Mouse (Mus musculus): Measurements from ENCODE around the gene Bnipl. TPM values are rescaled to one million over a fixed set of nuclear protein-coding genes. Genes with fewer than 3 reads are reported as not detected.

Gene Bnipl
- 1.4 TPM for polyA plus RNA-seq (2014; fragmentation: Illumina TruSeq; extraction: RNeasy Lipid Tissue Mini Kit (QIAGEN cat#74804); ENCODE audit: low read depth, low replicate concordance)

DNA sequence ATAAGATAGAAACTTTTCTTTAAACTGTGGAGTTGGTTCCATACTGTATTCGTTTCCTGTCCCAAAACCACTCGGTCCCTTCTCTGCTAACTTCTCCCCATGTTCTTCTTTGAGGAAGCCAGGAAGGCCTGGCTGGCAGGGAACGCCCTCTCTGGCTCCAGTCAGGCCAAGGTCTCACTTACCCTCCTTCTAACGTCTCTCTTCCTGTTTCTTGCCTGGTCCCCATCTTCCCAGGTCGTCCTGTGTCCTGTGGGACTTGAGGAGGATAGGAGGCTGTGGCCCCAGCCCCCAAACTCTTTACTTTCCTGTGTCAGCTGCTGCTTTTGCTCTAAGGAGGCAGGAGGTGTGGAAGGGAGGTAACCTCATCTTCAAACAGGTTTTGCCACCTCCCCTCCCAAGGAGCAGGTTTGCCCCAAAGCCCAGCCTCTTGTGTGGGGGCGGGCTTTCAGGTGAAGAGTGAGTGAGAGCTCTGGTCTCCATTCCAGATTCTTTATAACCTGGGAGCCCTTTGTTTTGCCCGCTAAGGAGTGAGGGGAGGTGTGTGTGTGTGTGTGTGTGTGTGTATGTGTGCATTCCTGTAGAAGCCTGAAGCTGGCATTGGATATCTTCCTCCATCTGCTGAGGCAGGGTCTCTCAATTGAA is at the start of gene Bnipl:
Gene Bnipl (minus strand): TSS at position 411 of the 642 bp plus-strand sequence.

DNA sequence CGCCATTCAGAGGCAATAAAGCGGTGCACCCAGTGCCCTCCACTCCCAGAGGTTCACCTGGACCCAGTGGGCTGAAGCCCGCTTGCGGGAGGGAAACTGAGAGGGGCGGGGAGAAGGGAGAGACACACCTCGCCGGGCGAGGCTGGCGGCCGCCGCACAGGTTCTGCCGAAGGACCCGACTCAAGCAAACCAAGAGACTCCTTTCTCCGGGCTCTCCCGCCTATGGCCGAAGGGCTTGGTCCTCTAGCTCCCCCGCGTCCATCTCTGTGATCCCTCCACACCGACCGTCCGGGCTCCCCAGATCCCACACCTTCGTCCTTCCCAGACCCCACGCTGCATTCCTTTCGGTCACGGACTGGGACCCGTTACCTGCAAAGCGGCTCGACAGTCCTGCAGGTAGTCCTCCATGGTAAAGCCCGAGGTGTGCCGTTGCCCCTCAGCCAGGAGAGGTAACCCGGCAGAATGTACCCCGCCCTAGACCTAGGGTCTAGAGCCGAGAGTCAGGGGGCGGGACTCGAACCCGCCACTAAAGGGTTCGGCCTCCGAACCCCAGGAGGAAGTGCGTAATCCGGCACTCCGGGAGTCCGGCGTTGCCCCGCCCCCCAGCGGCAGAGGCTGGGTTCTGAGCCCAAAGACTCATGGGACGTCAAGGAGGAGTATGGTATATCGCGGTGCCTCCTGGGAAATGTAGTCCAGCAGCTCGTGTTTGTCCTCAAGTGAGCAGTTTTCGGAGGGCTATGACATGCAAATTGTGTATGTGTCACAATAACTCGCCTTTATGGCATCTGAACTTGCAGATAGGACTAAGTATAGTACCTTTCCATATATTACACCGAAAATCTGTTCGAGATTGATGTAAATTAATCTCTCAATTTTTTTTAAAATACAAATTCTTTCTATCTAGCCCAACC is 30.5 kb upstream of the Bnipl start, which contains the start of the genes Mindy1 and Prune1:
Gene Mindy1 (plus strand): TSS at position 130 of the 911 bp plus-strand sequence.
Gene Prune1 (minus strand): TSS at position 861 of the 911 bp plus-strand sequence.

DNA sequence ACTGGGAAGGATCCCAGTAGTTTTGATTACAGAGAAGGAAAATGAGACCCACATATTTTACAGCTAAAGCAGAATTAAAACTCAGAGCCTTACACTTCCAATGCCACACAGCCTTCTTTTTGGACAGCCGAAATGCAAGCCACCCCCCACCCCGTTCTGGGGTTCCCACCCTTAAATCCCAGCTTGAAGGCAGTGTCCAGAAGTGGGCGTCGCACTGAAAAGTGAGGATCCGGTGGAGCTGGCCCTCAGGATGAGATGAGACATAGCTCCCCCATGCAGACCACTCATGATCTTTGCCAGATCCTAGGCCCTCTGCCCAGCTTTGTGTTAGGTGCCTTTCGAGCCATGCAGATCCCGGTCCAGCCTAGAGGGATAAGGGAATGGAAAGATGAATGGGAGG is 9.5 kb downstream of the Bnipl start, which contains the start of gene Gm128:
Gene Gm128 (minus strand): TSS at position 101 of the 400 bp plus-strand sequence.

DNA sequence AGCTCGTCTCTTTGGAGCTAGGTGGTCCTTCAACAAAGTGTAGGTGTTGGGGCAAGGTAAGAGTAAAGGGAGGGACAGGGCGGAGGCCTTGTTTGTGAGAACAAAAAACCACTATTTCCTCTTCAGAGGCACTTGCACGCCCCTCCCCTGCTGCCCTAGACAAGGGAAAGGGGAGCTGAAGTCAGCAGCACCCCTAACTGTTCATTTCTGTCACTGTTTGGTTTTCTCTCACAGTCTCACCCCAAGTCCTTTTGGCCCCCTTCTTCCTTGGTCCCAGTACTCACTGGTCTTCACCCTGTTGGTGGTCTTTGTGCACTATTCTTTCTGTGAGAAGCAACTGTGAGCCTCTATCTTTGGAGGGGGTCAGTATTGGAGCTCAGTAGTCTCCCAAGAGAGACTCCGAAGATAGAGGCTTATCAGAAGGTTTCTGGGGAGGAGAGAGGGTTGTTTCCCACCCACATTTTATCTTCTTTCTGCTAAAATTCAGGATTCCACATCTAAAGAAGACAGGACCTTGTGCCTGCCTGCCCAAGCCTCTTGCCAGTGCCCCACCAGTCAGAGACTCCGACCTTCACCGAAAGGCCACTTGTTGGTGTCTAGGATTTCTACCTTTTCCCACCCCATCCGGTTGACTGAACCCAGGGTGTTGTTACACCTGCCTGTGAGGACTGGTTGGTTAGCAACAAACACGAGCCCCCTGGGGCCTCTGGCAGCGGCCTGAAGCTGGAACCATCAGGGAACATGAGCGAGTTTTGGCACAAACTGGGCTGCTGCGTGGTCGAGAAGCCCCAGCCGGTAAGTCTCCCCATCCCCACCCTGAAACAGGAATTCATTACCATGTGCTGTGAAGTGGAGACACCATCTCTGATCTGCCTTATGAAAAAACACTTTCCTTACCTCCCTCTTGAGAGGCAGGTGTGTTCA is 19.4 kb downstream of the Bnipl start, which contains the start of gene Mllt11:
Gene Mllt11 (minus strand): TSS at position 874 of the 924 bp plus-strand sequence.

DNA sequence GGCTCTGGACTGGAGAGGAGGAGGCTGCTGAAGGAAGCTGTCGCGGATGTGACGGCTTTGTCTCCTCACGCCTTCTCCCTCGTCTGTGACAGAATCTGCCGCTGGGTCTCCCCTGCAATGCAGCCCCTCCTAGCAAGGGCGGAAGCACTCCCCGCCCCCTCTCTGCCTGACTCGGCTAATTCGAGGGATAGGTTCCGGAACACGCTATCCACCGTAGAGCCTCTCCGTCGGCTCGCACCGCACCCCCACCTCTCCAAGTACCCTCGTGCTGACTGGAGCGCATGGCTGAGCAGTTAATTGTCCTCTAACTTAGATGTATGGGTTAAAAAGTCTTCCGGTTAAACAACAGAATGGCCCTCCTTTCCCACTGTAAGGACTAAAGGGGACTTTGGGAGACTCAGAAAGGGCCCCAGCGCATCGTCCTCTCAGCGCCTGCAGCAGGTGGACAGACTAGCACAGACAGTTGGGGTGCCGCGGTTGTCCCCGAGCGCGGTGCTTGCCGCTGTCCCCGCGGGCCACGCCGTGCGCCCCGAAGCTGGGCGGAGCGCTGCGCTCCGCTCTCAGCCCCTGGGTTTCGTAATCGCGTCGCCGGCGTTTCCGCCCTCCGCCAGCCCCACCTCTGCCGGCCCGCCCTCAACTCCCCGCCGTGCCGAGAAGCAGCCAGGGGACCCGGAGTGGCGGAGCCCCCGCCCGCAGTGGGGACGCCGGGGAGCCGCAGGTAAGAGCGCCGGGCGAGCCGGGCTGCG is 22.7 kb downstream of the Bnipl start, which contains the start of gene Cdc42se1:
Gene Cdc42se1 (plus strand): TSS at position 585 of the 746 bp plus-strand sequence.

DNA sequence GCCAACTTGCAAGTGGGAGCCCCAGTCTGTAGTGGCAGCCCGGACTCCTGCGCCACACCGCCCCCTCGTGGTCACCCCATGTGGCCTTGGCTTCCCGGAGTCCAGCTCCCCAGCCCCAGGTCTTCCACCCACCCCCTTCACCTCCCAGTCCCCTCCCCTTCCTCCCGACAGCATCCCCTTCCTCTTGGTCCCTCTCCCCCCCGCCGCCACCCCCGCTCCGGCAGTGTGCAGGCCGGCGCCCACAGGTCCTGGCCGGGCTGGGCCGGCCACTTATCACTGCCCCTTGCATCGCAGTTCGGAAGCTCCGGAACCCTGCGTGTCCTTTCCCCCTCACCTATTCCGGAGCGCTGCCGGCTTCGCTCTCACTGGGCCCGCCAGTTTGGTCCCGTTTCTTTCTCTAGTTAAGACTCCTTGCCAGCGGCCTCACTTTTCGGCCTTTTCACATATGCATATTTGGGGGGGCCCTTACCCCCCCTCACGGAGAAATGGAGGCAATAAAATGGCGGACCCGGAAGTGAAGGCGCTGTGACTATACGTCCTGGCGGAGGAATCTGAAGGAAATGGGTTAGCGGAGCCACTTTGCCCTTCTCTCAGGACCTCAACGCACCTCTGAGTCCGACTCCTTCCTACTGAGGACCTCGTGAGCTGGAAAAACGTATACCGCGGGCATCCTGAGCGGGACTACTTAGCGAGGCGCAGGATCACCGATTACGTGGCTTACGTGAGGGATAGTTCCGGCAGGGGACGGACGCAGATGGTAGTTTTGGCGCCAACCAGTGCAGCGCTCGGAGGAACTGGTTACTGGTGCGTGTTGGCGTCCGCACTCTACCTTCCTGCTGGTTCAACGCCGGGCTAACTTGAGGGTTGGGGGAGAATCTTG is 33.5 kb downstream of the Bnipl start, which contains the start of gene Gabpb2:
Gene Gabpb2 (minus strand): TSS at position 662 of the 880 bp plus-strand sequence.

Other genes with a start within 250 kb of the Bnipl start
- gene Zfp687, start 235.7 kb downstream of the Bnipl start, polyA plus RNA-seq (2014; fragmentation: Illumina TruSeq; extraction: RNeasy Lipid Tissue Mini Kit (QIAGEN cat#74804); ENCODE audit: low read depth, low replicate concordance) = 4.5 TPM
- 10.4 TPM for gene Psmd4, start 208.6 kb downstream of the Bnipl start, polyA plus RNA-seq (2014; fragmentation: Illumina TruSeq; extraction: RNeasy Lipid Tissue Mini Kit (QIAGEN cat#74804); ENCODE audit: low read depth, low replicate concordance)
- 14.5 TPM for gene Pip5k1a, start 144.3 kb downstream of the Bnipl start, polyA plus RNA-seq (2014; fragmentation: Illumina TruSeq; extraction: RNeasy Lipid Tissue Mini Kit (QIAGEN cat#74804); ENCODE audit: low read depth, low replicate concordance)
- 33.0 TPM for gene Vps72, start 140.2 kb downstream of the Bnipl start, polyA plus RNA-seq (2014; fragmentation: Illumina TruSeq; extraction: RNeasy Lipid Tissue Mini Kit (QIAGEN cat#74804); ENCODE audit: low read depth, low replicate concordance)
- gene Tmod4, start 126.7 kb downstream of the Bnipl start, polyA plus RNA-seq (2014; fragmentation: Illumina TruSeq; extraction: RNeasy Lipid Tissue Mini Kit (QIAGEN cat#74804); ENCODE audit: low read depth, low replicate concordance) = 3.4 TPM
- gene Scnm1, start 117.2 kb downstream of the Bnipl start, polyA plus RNA-seq (2014; fragmentation: Illumina TruSeq; extraction: RNeasy Lipid Tissue Mini Kit (QIAGEN cat#74804); ENCODE audit: low read depth, low replicate concordance) = 20.0 TPM
- gene Lysmd1, start 117.1 kb downstream of the Bnipl start, polyA plus RNA-seq (2014; fragmentation: Illumina TruSeq; extraction: RNeasy Lipid Tissue Mini Kit (QIAGEN cat#74804); ENCODE audit: low read depth, low replicate concordance) = 1.8 TPM
- gene Tnfaip8l2, start 108.8 kb downstream of the Bnipl start, polyA plus RNA-seq (2014; fragmentation: Illumina TruSeq; extraction: RNeasy Lipid Tissue Mini Kit (QIAGEN cat#74804); ENCODE audit: low read depth, low replicate concordance) = not detected
- not detected for gene Sema6c, start 90.7 kb downstream of the Bnipl start, polyA plus RNA-seq (2014; fragmentation: Illumina TruSeq; extraction: RNeasy Lipid Tissue Mini Kit (QIAGEN cat#74804); ENCODE audit: low read depth, low replicate concordance)
- gene Gabpb2, start 33.3 kb downstream of the Bnipl start, polyA plus RNA-seq (2014; fragmentation: Illumina TruSeq; extraction: RNeasy Lipid Tissue Mini Kit (QIAGEN cat#74804); ENCODE audit: low read depth, low replicate concordance) = 53.4 TPM
- gene Cdc42se1, start 22.5 kb downstream of the Bnipl start, polyA plus RNA-seq (2014; fragmentation: Illumina TruSeq; extraction: RNeasy Lipid Tissue Mini Kit (QIAGEN cat#74804); ENCODE audit: low read depth, low replicate concordance) = 18.0 TPM
- gene Mllt11, start 19.0 kb downstream of the Bnipl start, polyA plus RNA-seq (2014; fragmentation: Illumina TruSeq; extraction: RNeasy Lipid Tissue Mini Kit (QIAGEN cat#74804); ENCODE audit: low read depth, low replicate concordance) = 40.5 TPM
- gene Gm128, start 9.6 kb downstream of the Bnipl start, polyA plus RNA-seq (2014; fragmentation: Illumina TruSeq; extraction: RNeasy Lipid Tissue Mini Kit (QIAGEN cat#74804); ENCODE audit: low read depth, low replicate concordance) = not detected
- gene Mindy1, start 30.2 kb upstream of the Bnipl start, polyA plus RNA-seq (2014; fragmentation: Illumina TruSeq; extraction: RNeasy Lipid Tissue Mini Kit (QIAGEN cat#74804); ENCODE audit: low read depth, low replicate concordance) = 113 TPM
- 7.0 TPM for gene Prune1, start 30.9 kb upstream of the Bnipl start, polyA plus RNA-seq (2014; fragmentation: Illumina TruSeq; extraction: RNeasy Lipid Tissue Mini Kit (QIAGEN cat#74804); ENCODE audit: low read depth, low replicate concordance)
- not detected for gene Anxa9, start 56.0 kb upstream of the Bnipl start, polyA plus RNA-seq (2014; fragmentation: Illumina TruSeq; extraction: RNeasy Lipid Tissue Mini Kit (QIAGEN cat#74804); ENCODE audit: low read depth, low replicate concordance)
- 83.0 TPM for gene Cers2, start 63.6 kb upstream of the Bnipl start, polyA plus RNA-seq (2014; fragmentation: Illumina TruSeq; extraction: RNeasy Lipid Tissue Mini Kit (QIAGEN cat#74804); ENCODE audit: low read depth, low replicate concordance)
- gene Setdb1, start 106.0 kb upstream of the Bnipl start, polyA plus RNA-seq (2014; fragmentation: Illumina TruSeq; extraction: RNeasy Lipid Tissue Mini Kit (QIAGEN cat#74804); ENCODE audit: low read depth, low replicate concordance) = 20.2 TPM
- gene 4930558C23Rik, start 151.6 kb upstream of the Bnipl start, polyA plus RNA-seq (2014; fragmentation: Illumina TruSeq; extraction: RNeasy Lipid Tissue Mini Kit (QIAGEN cat#74804); ENCODE audit: low read depth, low replicate concordance) = not detected
- gene Arnt, start 183.2 kb upstream of the Bnipl start, polyA plus RNA-seq (2014; fragmentation: Illumina TruSeq; extraction: RNeasy Lipid Tissue Mini Kit (QIAGEN cat#74804); ENCODE audit: low read depth, low replicate concordance) = 62.1 TPM
- gene Ctsk, start 248.1 kb upstream of the Bnipl start, polyA plus RNA-seq (2014; fragmentation: Illumina TruSeq; extraction: RNeasy Lipid Tissue Mini Kit (QIAGEN cat#74804); ENCODE audit: low read depth, low replicate concordance) = 4.4 TPM

Data from sigmoid colon, adult 10 weeks (tissue).